8 mouse cellular contexts compared by ENCODE assay signal in the genomic region with DNA sequence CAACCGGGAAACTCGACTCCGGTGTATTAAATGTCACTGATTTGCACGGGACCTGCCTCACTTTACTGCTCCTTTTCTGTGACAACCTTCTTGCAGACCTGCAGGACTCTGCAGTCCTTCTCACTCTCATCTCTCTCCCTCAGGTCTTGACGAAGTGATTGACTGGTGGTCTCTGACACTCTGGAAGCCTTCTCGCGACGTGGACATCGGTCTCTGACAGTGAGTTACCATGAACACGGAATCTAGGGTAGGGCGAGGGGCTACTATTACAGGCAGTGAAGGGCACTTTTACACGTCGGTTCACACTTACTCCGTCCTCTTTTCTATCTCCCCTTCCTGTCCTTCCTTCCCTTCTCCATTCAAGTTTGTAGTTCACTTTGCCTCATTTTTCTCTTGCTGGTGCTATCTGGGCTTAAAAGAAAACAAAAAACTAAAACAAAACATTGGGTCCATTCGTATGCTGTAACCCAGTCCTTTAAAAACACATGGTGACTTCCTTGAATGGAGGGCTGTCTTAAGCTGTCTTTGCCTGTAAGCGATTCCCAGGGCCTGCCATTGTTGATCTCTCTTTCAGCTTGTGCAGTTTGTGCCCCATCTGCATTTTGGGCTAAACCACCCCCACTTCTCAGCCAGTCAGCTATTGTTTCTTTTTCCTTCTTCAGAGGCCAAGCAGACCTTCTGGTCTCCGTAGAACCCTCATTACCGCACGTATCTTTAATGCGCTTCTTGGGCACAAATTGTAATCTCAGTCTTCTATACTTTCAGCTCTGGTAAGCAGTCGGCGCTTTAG. TPM values are rescaled to one million over a fixed set of nuclear protein-coding genes. Genes with fewer than 3 reads are reported as not detected.
DNase-seq lines count a peak whose midpoint lies in the region; ATAC-seq and TF ChIP-seq lines count a peak whose summit lies in the region.

No protein-coding gene starts in this region.

- peaks cover 64% of the 10 kb centered on the region for H3K27me3 ChIP-seq in limb, embryonic 12.5 days

- H3K4me3 ChIP-seq in layer of hippocampus, adult 2 months, result peak overlapping the region; percentile 57
- peak overlapping the region; percentile 44; the same call in 1 of the 2 replicates for H3K4me3 ChIP-seq in embryonic fibroblast, embryonic 13.5 days (ENCODE audit: insufficient read depth, low read length)
- H3K4me3 ChIP-seq in limb, embryonic 12.5 days (replicated peaks), result peak overlapping the region; percentile 38

- no peak overlapping the region for H3K9ac ChIP-seq in limb, embryonic 12.5 days (replicated peaks)

- no peak overlapping the region for H3K27ac ChIP-seq in layer of hippocampus, adult 2 months
- H3K27ac ChIP-seq in embryonic fibroblast, embryonic 13.5 days (ENCODE audit: insufficient read depth, low read length), result no peak overlapping the region
- H3K27ac ChIP-seq in limb, embryonic 12.5 days, result no peak overlapping the region

- TF ChIP-seq CTCF in layer of hippocampus, adult 2 months (conservative IDR thresholded peaks at IDR 0.05), result no peak
- TF ChIP-seq CTCF in embryonic fibroblast, embryonic 13.5 days (IDR thresholded peaks at IDR 0.05; ENCODE audit: borderline replicate concordance, insufficient read depth, low read length), result no peak

- DNase-seq in layer of hippocampus, adult 2 months (ENCODE audit: low spot score in 2 of 2), result no peak
- no peak for DNase-seq in layer of hippocampus, postnatal 25 days (ENCODE audit: extremely low spot score in 1 of 2, low spot score in 1 of 2)
- peak; percentile 32 for DNase-seq in retina, postnatal 1 day
- no peak for DNase-seq in cerebellum, adult 11 months
- no peak for DNase-seq in adrenal gland, postnatal 14 days

- 6% methylated on average over 22 of the region's 22 CpGs for WGBS in limb, embryonic 12.5 days

- no peaks in the 10 kb centered on the region for H3K36me3 ChIP-seq in limb, embryonic 12.5 days

- no peaks in the 10 kb centered on the region for H3K9me3 ChIP-seq in limb, embryonic 12.5 days

- no peak for TF ChIP-seq POLR2A in embryonic fibroblast, embryonic 13.5 days (IDR thresholded peaks at IDR 0.05; ENCODE audit: low read depth, low read length)

- ATAC-seq in limb, embryonic 12.5 days (ENCODE audit: insufficient number of reproducible peaks, insufficient read depth, low FRiP score, low TSS enrichment, low read depth), result no peak
- no peak for ATAC-seq in monocyte, adult 5-6 weeks (replicated peaks; ENCODE audit: insufficient number of reproducible peaks, low FRiP score, low TSS enrichment, poor library complexity, severe bottlenecking)

- peaks cover 2% of the 10 kb centered on the region; the same call in 1 of the 2 replicates for H3K4me1 ChIP-seq in embryonic fibroblast, embryonic 13.5 days (ENCODE audit: control insufficient read depth, insufficient read depth, low read length)
- H3K4me1 ChIP-seq in limb, embryonic 12.5 days (replicated peaks), result peaks cover 28% of the 10 kb centered on the region

- H3K4me2 ChIP-seq in limb, embryonic 12.5 days, result peak overlapping the region; percentile 67

RNA-seq across cellular contexts. Expression of a gene that starts 1.5 kb away (rescaled TPM):
- total RNA-seq in layer of hippocampus, adult 2 months (2021), result 1 to 10 TPM; 4.7 to 5.4 TPM
- 1 to 10 TPM; 2.5 to 4.6 TPM for total RNA-seq in layer of hippocampus, postnatal 25 days (2021)
- polyA plus RNA-seq in embryonic fibroblast, embryonic 13.5 days (2011; ENCODE audit: insufficient read length, low read depth, missing spikeins), result 0.84 and 1.1 TPM in 2 replicates
- 2.7 and 3.9 TPM in 2 replicates for polyA plus RNA-seq in limb, embryonic 12.5 days (2016; fragmentation: Nextera tagmentation; extraction: Ambion mirVana)
- 1.5 to 4.1 TPM in 2 of 3 replicates, not detected in the other for total RNA-seq in monocyte, adult 5-6 weeks (2017)
- total RNA-seq in adrenal gland, postnatal 14 days (2021), result 5.3 and 6.6 TPM in 2 replicates
